Mouse (Mus musculus): ENCODE measurements around the gene H13.
"Not testable (repeated sequence)": the region's sequence is repeated elsewhere in the genome, so short reads cannot be mapped to it uniquely, and the experiment has no call there.

H13 gene

GRCm38 (mm10) chr2:152666191-152666590, 3.1 kb upstream of the H13 start:
- not testable (repeated sequence) for DNase-seq

- peak in 1 of 2 experiments; percentile 49 for DNase-seq
Observed at GRCm38 (mm10) chr2:152669639-152670484, 601 bp downstream of the H13 start.

- DNase-seq: peak; percentile 58 to 60
Observed at GRCm38 (mm10) chr2:152670983-152671641, 1.9 kb downstream of the H13 start.

GRCm38 (mm10) chr2:152671642-152671999, 2.4 kb downstream of the H13 start:
- peak; percentile 54 to 69 for DNase-seq

- no peak for DNase-seq
Observed at GRCm38 (mm10) chr2:152672166-152672565, 2.9 kb downstream of the H13 start.

- no peak for DNase-seq
Observed at GRCm38 (mm10) chr2:152674148-152674547, 4.9 kb downstream of the H13 start.

GRCm38 (mm10) chr2:152675252-152675791, 6.1 kb downstream of the H13 start:
- no peak for DNase-seq

GRCm38 (mm10) chr2:152678302-152678701, 9.0 kb downstream of the H13 start:
- peak in 1 of 2 experiments; percentile 53 for DNase-seq

GRCm38 (mm10) chr2:152678925-152679324, 9.7 kb downstream of the H13 start:
- DNase-seq: no peak

GRCm38 (mm10) chr2:152679701-152680355, 10.6 kb downstream of the H13 start:
- DNase-seq: no peak

- DNase-seq: no peak
Observed at GRCm38 (mm10) chr2:152683086-152683485, 13.8 kb downstream of the H13 start.

- DNase-seq: no peak
Observed at GRCm38 (mm10) chr2:152686399-152686798, 17.1 kb downstream of the H13 start.

- DNase-seq: peak; percentile 94 to 97
Observed at GRCm38 (mm10) chr2:152686806-152687267, 17.6 kb downstream of the H13 start, which contains the start of gene Mcts2. Mcts2 (plus strand) TSS chr2:152687035.

- peak in 1 of 2 experiments; percentile 38 for DNase-seq
Observed at GRCm38 (mm10) chr2:152691564-152692217, 22.4 kb downstream of the H13 start.

GRCm38 (mm10) chr2:152693233-152693632, 24.0 kb downstream of the H13 start:
- peak; percentile 73 to 79 for DNase-seq

GRCm38 (mm10) chr2:152693735-152694134, 24.5 kb downstream of the H13 start:
- no peak for DNase-seq

- peak; percentile 76 to 93 for DNase-seq
Observed at GRCm38 (mm10) chr2:152694708-152695107, 25.4 kb downstream of the H13 start.

GRCm38 (mm10) chr2:152696016-152696415, 26.8 kb downstream of the H13 start:
- no peak for DNase-seq

- peak; percentile 93 to 95 for DNase-seq
Observed at GRCm38 (mm10) chr2:152696476-152697164, 27.4 kb downstream of the H13 start.

- no peak for DNase-seq
Observed at GRCm38 (mm10) chr2:152700138-152700537, 30.9 kb downstream of the H13 start.

- no peak for DNase-seq
Observed at GRCm38 (mm10) chr2:152700725-152701124, 31.5 kb downstream of the H13 start.
